Mouse (Mus musculus) kidney, postnatal 4 days (tissue): ENCODE measurements around the gene Ednra.
"Not testable (repeated sequence)": the region's sequence is repeated elsewhere in the genome, so short reads cannot be mapped to it uniquely, and the experiment has no call there.

Experiments
- DNase-seq, 2 experiments: peaks; one replicate each; pipeline ENCODE4 v3.0.0; 2021; ENCODE audit warnings: mixed read lengths in 2 of 2

Gene Ednra

GRCm38 (mm10) chr8:77717036-77717435 is 7.2 kb downstream of the Ednra start:
- DNase-seq, result no peak

- DNase-seq, result no peak
Measured at GRCm38 (mm10) chr8:77714455-77714854, 9.8 kb downstream of the Ednra start.

GRCm38 (mm10) chr8:77713688-77714087 is 10.6 kb downstream of the Ednra start:
- no peak for DNase-seq

- no peak for DNase-seq
Measured at GRCm38 (mm10) chr8:77704768-77705167, 19.5 kb downstream of the Ednra start.

- no peak for DNase-seq
Measured at GRCm38 (mm10) chr8:77698028-77698427, 26.2 kb downstream of the Ednra start.

GRCm38 (mm10) chr8:77696182-77696581 is 28.1 kb downstream of the Ednra start:
- no peak for DNase-seq

- DNase-seq, result no peak
Measured at GRCm38 (mm10) chr8:77695486-77696058, 28.7 kb downstream of the Ednra start.

- DNase-seq, result no peak
Measured at GRCm38 (mm10) chr8:77695070-77695469, 29.2 kb downstream of the Ednra start.

- no peak for DNase-seq
Measured at GRCm38 (mm10) chr8:77694588-77694987, 29.7 kb downstream of the Ednra start.

- not testable (repeated sequence) for DNase-seq
Measured at GRCm38 (mm10) chr8:77689421-77690059, 34.7 kb downstream of the Ednra start.

GRCm38 (mm10) chr8:77688978-77689377 is 35.3 kb downstream of the Ednra start:
- no peak for DNase-seq

- DNase-seq, result no peak
Measured at GRCm38 (mm10) chr8:77684372-77684771, 39.9 kb downstream of the Ednra start.

- no peak for DNase-seq
Measured at GRCm38 (mm10) chr8:77683356-77684106, 40.7 kb downstream of the Ednra start.

- DNase-seq, result peak; percentile 22 to 36
Measured at GRCm38 (mm10) chr8:77682008-77682934, 42.0 kb downstream of the Ednra start.

GRCm38 (mm10) chr8:77672036-77672435 is 52.2 kb downstream of the Ednra start:
- DNase-seq, result no peak

- DNase-seq, result no peak
Measured at GRCm38 (mm10) chr8:77670612-77671363, 53.5 kb downstream of the Ednra start.

GRCm38 (mm10) chr8:77667916-77668315 is 56.3 kb downstream of the Ednra start:
- DNase-seq, result no peak

GRCm38 (mm10) chr8:77664901-77665300 is 59.4 kb downstream of the Ednra start:
- DNase-seq, result peak; percentile 24 to 25

GRCm38 (mm10) chr8:77659534-77660080 is 64.7 kb downstream of the Ednra start:
- DNase-seq, result no peak

- DNase-seq, result no peak
Measured at GRCm38 (mm10) chr8:77658356-77658755, 65.9 kb downstream of the Ednra start.

GRCm38 (mm10) chr8:77650646-77651190 is 73.5 kb downstream of the Ednra start:
- DNase-seq, result peak; percentile 27 to 46
